Mouse (Mus musculus) liver, embryonic 14.5 days (tissue): Measurements from ENCODE around the gene Ankmy2.

Experiments used
- CTCF ChIP-seq: IDR thresholded peaks from 2 replicates; pipeline ENCODE4 v1.5.1; 2016; ENCODE audit warnings: antibody characterized with exemption, low read depth, control low read depth
- EP300 ChIP-seq: IDR thresholded peaks from 2 replicates; pipeline ENCODE4 v1.6.1; 2016; ENCODE audit warnings: antibody characterized with exemption, low read depth

- TF ChIP-seq CTCF (no peak), EP300 (no peak)
These were observed 1.7 kb upstream of the Ankmy2 start for GRCm38 (mm10) chr12:36155141-36155641.
